Mouse (Mus musculus) kidney, embryonic 14.5 days (tissue): ENCODE measurements around the gene Mdk. TPM values are rescaled to one million over a fixed set of nuclear protein-coding genes. Genes with fewer than 3 reads are reported as not detected.

ENCODE experiments used
- ATAC-seq: fragments of 200-750 bp; cut with Nextera tagmentation; 2 replicates; pipeline ENCODE4 v1.8.0; 2017; ENCODE audit warnings: moderate number of reproducible peaks, mild to moderate bottlenecking, moderate TSS enrichment, moderate library complexity; ENCODE audit not compliant: low FRiP score, low TSS enrichment
- H3K27ac ChIP-seq: fragments of 300-500 bp; sonication (generic); 2 replicates; pipeline ENCODE4 v1.5.1; 2014; ENCODE audit warnings: low read depth, mild to moderate bottlenecking, low read length, moderate library complexity, mixed read lengths
- H3K27me3 ChIP-seq: fragments of 300-500 bp; sonication (generic); 2 replicates; pipeline ENCODE4 v1.6.1; 2014; ENCODE audit warnings: mild to moderate bottlenecking, low read length; ENCODE audit not compliant: control insufficient read depth, insufficient read depth
- H3K36me3 ChIP-seq: fragments of 300-500 bp; sonication (generic); 2 replicates; pipeline ENCODE4 v1.6.1; 2014; ENCODE audit warnings: low read length, mixed read lengths; ENCODE audit not compliant: control insufficient read depth, insufficient read depth
- H3K4me1 ChIP-seq: fragments of 300-500 bp; sonication (generic); 2 replicates; pipeline ENCODE4 v1.6.1; 2014; ENCODE audit warnings: low read length, mixed read lengths; ENCODE audit not compliant: control insufficient read depth, insufficient read depth
- H3K4me2 ChIP-seq: fragments of 300-500 bp; sonication (generic); replicated peaks from 2 replicates; pipeline ENCODE4 v1.6.1; 2014; ENCODE audit warnings: low read depth, mild to moderate bottlenecking, low read length
- H3K4me3 ChIP-seq: fragments of 300-500 bp; sonication (generic); 2 replicates; pipeline ENCODE4 v1.5.1; 2014; ENCODE audit warnings: mild to moderate bottlenecking, low read length
- H3K9ac ChIP-seq: fragments of 300-500 bp; sonication (generic); 2 replicates; pipeline ENCODE4 v1.6.1; 2014; ENCODE audit warnings: low read depth, mild to moderate bottlenecking, low read length, moderate library complexity
- H3K9me3 ChIP-seq: fragments of 300-500 bp; sonication (generic); 2 replicates; pipeline ENCODE4 v1.6.1; 2016; ENCODE audit warnings: low read length; ENCODE audit not compliant: control insufficient read depth
- WGBS: fragments of 180-500 bp; shearing (Covaris S2); extraction: QIAGEN DNeasy Blood & Tissue Kit; methylation state at CpG from one replicate; pipeline ENCODE4 v1.1.7; 2014; 5-methylcytosine and 5-hydroxymethylcytosine counted together
- microRNA-seq: library from miRNA; unstranded; fragments of <30 nt; microRNA quantifications from one replicate; pipeline ENCODE4, GENCODE M21; 2016
- polyA plus RNA-seq: library from polyadenylated mRNA; unstranded; fragments of >200 nt; fragmentation: Nextera tagmentation; extraction: Ambion mirVana; gene quantifications from 2 replicates; pipeline ENCODE4 v1.2.1, GENCODE M21; 2014

Mdk gene
- polyA plus RNA-seq, 1 experiment from 2014 or later = 1,361 TPM

DNA sequence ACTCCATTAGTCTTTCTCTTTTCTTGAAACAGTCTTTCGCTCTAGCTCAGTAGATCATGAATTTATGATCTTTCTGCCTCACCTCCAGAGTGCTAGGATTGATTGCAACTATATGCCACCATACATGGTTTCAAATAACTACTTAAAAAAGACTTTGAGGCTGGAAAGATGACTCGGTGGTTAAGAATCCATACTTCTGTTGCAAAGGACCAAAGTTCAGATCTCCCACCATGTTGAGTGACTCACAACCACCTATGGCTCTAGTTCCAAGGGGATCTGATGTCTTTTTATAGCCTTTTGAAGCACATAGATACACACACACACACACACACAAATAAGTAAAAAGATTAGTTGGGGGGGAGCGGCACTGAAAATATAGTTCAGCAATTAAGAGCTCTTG is 36.7 kb downstream of the Mdk start:
- peaks cover 9% of the 10 kb centered on the region; the same call in 1 of the 2 replicates for H3K36me3 ChIP-seq
- H3K27me3 ChIP-seq = no peaks in the 10 kb centered on the region
- H3K4me1 ChIP-seq = no peaks in the 10 kb centered on the region
- no peak overlapping the region for H3K4me3 ChIP-seq
- H3K9me3 ChIP-seq = no peaks in the 10 kb centered on the region
- no peak overlapping the region for H3K4me2 ChIP-seq
- ATAC-seq = no peak
- whole genome bisulfite sequencing = 85% methylated on average over 3 of the region's 3 CpGs
- no peak overlapping the region for H3K27ac ChIP-seq
- H3K9ac ChIP-seq = no peak overlapping the region

DNA sequence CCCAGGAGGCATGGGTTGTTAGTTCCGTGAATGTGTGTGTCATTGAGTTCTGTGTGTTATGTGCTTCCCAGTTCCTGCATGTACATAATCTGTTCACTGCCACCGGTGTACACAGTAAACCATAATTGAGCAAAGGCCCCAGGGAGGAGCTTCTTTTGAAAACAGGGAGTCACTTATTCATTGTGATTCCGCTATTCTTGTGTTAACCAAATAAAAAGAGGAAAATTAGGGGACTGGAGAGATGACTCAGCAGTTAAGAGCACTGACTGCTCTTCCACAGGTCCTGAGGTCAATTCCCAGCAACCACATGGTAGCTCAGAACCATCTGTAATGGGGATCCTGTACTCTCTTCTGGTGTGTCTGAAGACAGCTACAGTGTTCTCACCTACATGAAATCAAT is 37.4 kb downstream of the Mdk start:
- Histone ChIP-seq H3K4me2 (no peak overlapping the region), H3K4me3 (no peak overlapping the region), H3K36me3 (peaks cover 7% of the 10 kb centered on the region; the same call in 1 of the 2 replicates), H3K9me3 (no peaks in the 10 kb centered on the region), H3K27me3 (no peaks in the 10 kb centered on the region), H3K27ac (no peak overlapping the region), H3K4me1 (no peaks in the 10 kb centered on the region), H3K9ac (no peak overlapping the region)
- WGBS = 88% methylated on average over 3 of the region's 3 CpGs
- ATAC-seq = no peak

DNA sequence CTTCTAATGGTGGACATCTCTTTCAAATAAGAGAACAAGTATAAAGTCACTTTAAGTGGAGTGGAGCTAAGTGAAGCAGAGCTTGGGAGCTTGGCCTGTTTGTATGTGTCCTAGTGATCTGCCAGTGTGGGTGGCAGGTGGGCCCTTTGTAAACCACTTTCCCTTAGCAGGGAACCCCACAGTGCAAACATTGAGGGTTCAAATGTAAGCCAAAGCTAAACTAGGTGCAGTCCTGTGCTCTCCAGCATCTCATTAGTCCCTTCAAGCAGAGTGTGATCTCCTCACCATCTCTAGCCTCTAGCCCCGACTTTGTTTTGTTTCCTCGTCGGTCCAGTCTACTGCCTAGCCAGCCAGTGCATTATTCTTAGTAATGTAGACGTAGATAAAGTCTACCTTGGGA is 47.5 kb downstream of the Mdk start:
- H3K4me1 ChIP-seq = no peaks in the 10 kb centered on the region
- H3K27me3 ChIP-seq = no peaks in the 10 kb centered on the region
- peaks cover 14% of the 10 kb centered on the region; the same call in 1 of the 2 replicates for H3K36me3 ChIP-seq
- no peak overlapping the region for H3K27ac ChIP-seq
- no peak overlapping the region for H3K4me3 ChIP-seq
- H3K4me2 ChIP-seq = no peak overlapping the region
- 84% methylated on average over 4 of the region's 4 CpGs for whole genome bisulfite sequencing
- no peak overlapping the region for H3K9ac ChIP-seq
- no peaks in the 10 kb centered on the region for H3K9me3 ChIP-seq
- no peak for ATAC-seq

DNA sequence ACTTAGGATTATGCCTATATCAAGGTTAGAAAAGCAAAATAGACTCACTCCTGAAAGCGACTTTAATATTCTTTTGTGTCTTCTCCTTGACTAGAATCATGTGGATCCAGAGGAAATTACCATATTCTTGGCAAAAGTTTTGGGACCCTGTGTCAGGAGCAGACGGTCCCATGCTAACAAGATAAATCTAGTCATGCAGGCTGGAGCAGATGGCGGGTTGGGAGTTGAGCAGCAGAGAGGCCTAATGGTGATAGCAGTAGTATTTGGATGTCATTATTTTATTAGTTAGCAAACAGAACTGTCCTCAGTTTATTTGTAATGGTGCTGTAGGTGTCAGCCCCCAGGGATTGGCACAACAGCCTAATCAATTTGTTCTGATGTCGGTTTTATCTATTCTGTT is 48.1 kb downstream of the Mdk start:
- WGBS = 85% methylated on average over 4 of the region's 4 CpGs
- Histone ChIP-seq H3K4me2 (no peak overlapping the region), H3K4me1 (no peaks in the 10 kb centered on the region), H3K36me3 (peaks cover 14% of the 10 kb centered on the region; the same call in 1 of the 2 replicates), H3K27ac (no peak overlapping the region), H3K9me3 (no peaks in the 10 kb centered on the region), H3K4me3 (no peak overlapping the region), H3K9ac (no peak overlapping the region), H3K27me3 (no peaks in the 10 kb centered on the region)
- no peak for ATAC-seq

Small RNAs within 50 kb of the gene (microRNA-seq; reads per million reads assigned to microRNA genes)
- gene Mir6999 = not detected

Other genes with a start within 250 kb of the Mdk start
- 18.4 and 26.6 TPM in 2 replicates for gene Atg13, start 221.7 kb downstream of the Mdk start, polyA plus RNA-seq
- 13.3 and 21.2 TPM in 2 replicates for gene Harbi1, start 221.4 kb downstream of the Mdk start, polyA plus RNA-seq
- gene Ambra1, start 202.2 kb downstream of the Mdk start, polyA plus RNA-seq = 13.3 and 20.3 TPM in 2 replicates
- gene Chrm4, start 5.0 kb downstream of the Mdk start, polyA plus RNA-seq = not detected in 2 replicates
- gene Gm9821, start 13.4 kb upstream of the Mdk start, polyA plus RNA-seq = 0.31 and 0.49 TPM in 2 replicates
- gene Dgkz, start 43.6 kb upstream of the Mdk start, polyA plus RNA-seq = 35.6 and 57.5 TPM in 2 replicates
- gene Creb3l1, start 92.2 kb upstream of the Mdk start, polyA plus RNA-seq = 11.1 and 15.0 TPM in 2 replicates
- 25.3 and 36.3 TPM in 2 replicates for gene Phf21a, start 160.8 kb upstream of the Mdk start, polyA plus RNA-seq